Mouse (Mus musculus) bone marrow, adult 2 months (tissue): ENCODE results near the gene Fuom. TPM values are rescaled to one million over a fixed set of nuclear protein-coding genes. Genes with fewer than 3 reads are reported as not detected.
A peak's percentile ranks its signal among the peaks of the same experiment; 100 is the strongest.

Experiments used
- H3K27ac ChIP-seq: fragments of 200-500 bp; 2 replicates; pipeline ENCODE4 v1.5.1; 2012; ENCODE audit warnings: low read depth, mild to moderate bottlenecking, control low read depth, inconsistent platforms, low read length; ENCODE audit not compliant: control insufficient read depth, poor library complexity, insufficient read depth
- H3K4me1 ChIP-seq: fragments of 200-500 bp; 2 replicates; pipeline ENCODE4 v1.6.1; 2011; ENCODE audit warnings: low read length; ENCODE audit not compliant: control insufficient read depth, insufficient read depth
- H3K4me3 ChIP-seq: fragments of 200-500 bp; replicated peaks from 2 replicates; pipeline ENCODE3; 2011; ENCODE audit warnings: mild to moderate bottlenecking, low read depth, low read length, control low read depth; ENCODE audit not compliant: control insufficient read depth
- CTCF ChIP-seq: fragments of 200-500 bp; IDR thresholded peaks from 2 replicates; pipeline ENCODE4 v1.5.1; 2011; ENCODE audit warnings: low read length, control low read depth; ENCODE audit not compliant: control insufficient read depth, insufficient read depth
- POLR2A ChIP-seq: fragments of 200-500 bp; IDR thresholded peaks from 2 replicates; pipeline ENCODE4 v1.6.1; 2011; ENCODE audit warnings: low read depth, mild to moderate bottlenecking, control low read depth, low read length, borderline replicate concordance; ENCODE audit not compliant: control insufficient read depth
- WGBS: fragments of 180-500 bp; shearing (Covaris S2); methylation state at CpG from one replicate; pipeline ENCODE4 v1.1.7; 2018; 5-methylcytosine and 5-hydroxymethylcytosine counted together
- polyA plus RNA-seq: library from polyadenylated mRNA; stranded (reverse); fragments of >200 nt; gene quantifications from 2 replicates; pipeline ENCODE4 v1.2.4, GENCODE M21; 2011; ENCODE audit warnings: low replicate concordance; ENCODE audit not compliant: missing spikeins, insufficient read depth, insufficient read length

Gene Fuom
- polyA plus RNA-seq, 1 experiment, result 18.7 TPM

GRCm38 (mm10) chr7:140070042-140070711 lies 32.1 kb downstream of the Fuom start:
- Histone ChIP-seq H3K27ac (no peak overlapping the region; the same call in 1 of the 2 replicates), H3K4me1 (no peaks in the 10 kb centered on the region), H3K4me3 (no peak overlapping the region)
- peak; percentile 30; the same call in 1 of the 2 replicates for TF ChIP-seq POLR2A
- no peak for TF ChIP-seq CTCF
- WGBS, result 28% methylated on average over 39 of the region's 39 CpGs

GRCm38 (mm10) chr7:140067397-140067796 lies 34.8 kb downstream of the Fuom start:
- WGBS, result 54% methylated on average over 6 of the region's 6 CpGs
- TF ChIP-seq POLR2A, result no peak
- no peaks in the 10 kb centered on the region for H3K4me1 ChIP-seq
- no peak overlapping the region for H3K4me3 ChIP-seq
- H3K27ac ChIP-seq, result no peak overlapping the region

GRCm38 (mm10) chr7:140063092-140063491 lies 39.1 kb downstream of the Fuom start:
- TF ChIP-seq CTCF, result peak; percentile 75
- no peak for TF ChIP-seq POLR2A
- 17% methylated on average over 7 of the region's 7 CpGs for WGBS
- Histone ChIP-seq H3K27ac (no peak overlapping the region), H3K4me1 (no peaks in the 10 kb centered on the region), H3K4me3 (no peak overlapping the region)

GRCm38 (mm10) chr7:140062307-140062706 lies 39.9 kb downstream of the Fuom start:
- H3K4me1 ChIP-seq, result no peaks in the 10 kb centered on the region
- no peak for TF ChIP-seq POLR2A
- peak; percentile 7; the same call in 1 of the 2 replicates for TF ChIP-seq CTCF
- no peak overlapping the region for H3K4me3 ChIP-seq
- 20% methylated on average over 11 of the region's 11 CpGs for WGBS
- no peak overlapping the region for H3K27ac ChIP-seq

GRCm38 (mm10) chr7:140061832-140062130 lies 40.5 kb downstream of the Fuom start:
- H3K4me3 ChIP-seq, result no peak overlapping the region
- 8% methylated on average over 6 of the region's 6 CpGs for WGBS
- H3K27ac ChIP-seq, result no peak overlapping the region
- TF ChIP-seq CTCF (no peak), POLR2A (no peak)
- no peaks in the 10 kb centered on the region for H3K4me1 ChIP-seq

- Histone ChIP-seq H3K27ac (no peak overlapping the region), H3K4me1 (no peaks in the 10 kb centered on the region), H3K4me3 (no peak overlapping the region)
- 3% methylated on average over 47 of the region's 47 CpGs for WGBS
- TF ChIP-seq POLR2A (no peak), CTCF (no peak)
Measured at GRCm38 (mm10) chr7:140060936-140061831, 41.1 kb downstream of the Fuom start.

- no peak overlapping the region for H3K4me3 ChIP-seq
- H3K4me1 ChIP-seq, result no peaks in the 10 kb centered on the region
- no peak overlapping the region for H3K27ac ChIP-seq
- WGBS, result 50% methylated on average over 4 of the region's 4 CpGs
- TF ChIP-seq POLR2A (no peak), CTCF (no peak)
Measured at GRCm38 (mm10) chr7:140059601-140060000, 42.6 kb downstream of the Fuom start.

GRCm38 (mm10) chr7:140058528-140058927 lies 43.7 kb downstream of the Fuom start:
- H3K4me1 ChIP-seq, result no peaks in the 10 kb centered on the region
- H3K4me3 ChIP-seq, result no peak overlapping the region
- 32% methylated on average over 7 of the region's 7 CpGs for WGBS
- TF ChIP-seq POLR2A, result no peak
- TF ChIP-seq CTCF, result no peak
- H3K27ac ChIP-seq, result no peak overlapping the region
